Mouse (Mus musculus): ENCODE results near the gene Lctl. TPM values are rescaled to one million over a fixed set of nuclear protein-coding genes. Genes with fewer than 3 reads are reported as not detected.
A peak's percentile ranks its signal among the peaks of the same experiment; 100 is the strongest.

Lctl gene
- not detected for total RNA-seq (2018; cell fraction: chromatin; rRNA removed)
- total RNA-seq (2018; cell fraction: cytosol; rRNA removed): not detected
- not detected for total RNA-seq (2018; cell fraction: nucleus; rRNA removed)
- polyA plus RNA-seq (2018): not detected in 3 replicates

- Histone ChIP-seq H3K79me2 (ENCODE audit: inconsistent target) (no peaks in the 10 kb centered on the region), H3K27ac (no peak within 1 kb of the TSS), H3K36me3 (ENCODE audit: inconsistent target) (no peaks in the 10 kb centered on the region), H3K4me3 (ENCODE audit: inconsistent target) (no peak within 1 kb of the TSS)
- WGBS (ENCODE audit: missing documents): 95% methylated on average over 3 of the region's 3 CpGs
Observed at GRCm38 (mm10) chr9:64116876-64117275, at the start of gene Lctl. Lctl (plus strand) TSS chr9:64117147.

- no peak overlapping the region for H3K27ac ChIP-seq
- H3K36me3 ChIP-seq (ENCODE audit: inconsistent target): no peaks in the 10 kb centered on the region
- no peaks in the 10 kb centered on the region for H3K79me2 ChIP-seq (ENCODE audit: inconsistent target)
- WGBS (ENCODE audit: missing documents): 100% methylated on average over 5 of the region's 5 CpGs
- no peak overlapping the region for H3K4me3 ChIP-seq (ENCODE audit: inconsistent target)
Observed at GRCm38 (mm10) chr9:64067787-64068186, 49.2 kb upstream of the Lctl start.

GRCm38 (mm10) chr9:64068571-64068970 lies 48.4 kb upstream of the Lctl start:
- 100% methylated on average over 1 of the region's 1 CpGs for WGBS (ENCODE audit: missing documents)
- no peak overlapping the region for H3K27ac ChIP-seq

GRCm38 (mm10) chr9:64069131-64069530 lies 47.8 kb upstream of the Lctl start:
- no peaks in the 10 kb centered on the region for H3K79me2 ChIP-seq (ENCODE audit: inconsistent target)
- no peak overlapping the region for H3K27ac ChIP-seq
- H3K4me3 ChIP-seq (ENCODE audit: inconsistent target): no peak overlapping the region
- WGBS (ENCODE audit: missing documents): 85% methylated on average over 5 of the region's 5 CpGs
- no peaks in the 10 kb centered on the region for H3K36me3 ChIP-seq (ENCODE audit: inconsistent target)

More at GRCm38 (mm10) chr9:64068571-64068970, 48.4 kb upstream of the Lctl start:
- Histone ChIP-seq H3K36me3 (ENCODE audit: inconsistent target) (no peaks in the 10 kb centered on the region), H3K4me3 (ENCODE audit: inconsistent target) (no peak overlapping the region), H3K79me2 (ENCODE audit: inconsistent target) (no peaks in the 10 kb centered on the region)

- no peak overlapping the region for H3K4me3 ChIP-seq (ENCODE audit: inconsistent target)
- 92% methylated on average over 4 of the region's 5 CpGs for WGBS (ENCODE audit: missing documents)
- H3K27ac ChIP-seq: no peak overlapping the region
Observed at GRCm38 (mm10) chr9:64070674-64071073, 46.3 kb upstream of the Lctl start.

GRCm38 (mm10) chr9:64074831-64075230 lies 42.1 kb upstream of the Lctl start:
- Histone ChIP-seq H3K36me3 (ENCODE audit: inconsistent target) (no peaks in the 10 kb centered on the region), H3K27ac (no peak overlapping the region), H3K4me3 (ENCODE audit: inconsistent target) (no peak overlapping the region), H3K79me2 (ENCODE audit: inconsistent target) (no peaks in the 10 kb centered on the region)
- WGBS (ENCODE audit: missing documents): 96% methylated on average over 8 of the region's 8 CpGs

More at GRCm38 (mm10) chr9:64070674-64071073, 46.3 kb upstream of the Lctl start:
- Histone ChIP-seq H3K36me3 (ENCODE audit: inconsistent target) (no peaks in the 10 kb centered on the region), H3K79me2 (ENCODE audit: inconsistent target) (no peaks in the 10 kb centered on the region)

GRCm38 (mm10) chr9:64076412-64076811 lies 40.5 kb upstream of the Lctl start:
- Histone ChIP-seq H3K27ac (no peak overlapping the region), H3K79me2 (ENCODE audit: inconsistent target) (no peaks in the 10 kb centered on the region), H3K4me3 (ENCODE audit: inconsistent target) (no peak overlapping the region), H3K36me3 (ENCODE audit: inconsistent target) (no peaks in the 10 kb centered on the region)
- WGBS (ENCODE audit: missing documents): 92% methylated on average over 2 of the region's 2 CpGs

- Histone ChIP-seq H3K36me3 (ENCODE audit: inconsistent target) (no peaks in the 10 kb centered on the region), H3K27ac (no peak overlapping the region), H3K79me2 (ENCODE audit: inconsistent target) (no peaks in the 10 kb centered on the region), H3K4me3 (ENCODE audit: inconsistent target) (no peak overlapping the region)
- 36% methylated on average over 7 of the region's 7 CpGs for WGBS (ENCODE audit: missing documents)
Observed at GRCm38 (mm10) chr9:64078386-64078792, 38.6 kb upstream of the Lctl start.

- Histone ChIP-seq H3K36me3 (ENCODE audit: inconsistent target) (no peaks in the 10 kb centered on the region), H3K4me3 (ENCODE audit: inconsistent target) (no peak overlapping the region), H3K79me2 (ENCODE audit: inconsistent target) (no peaks in the 10 kb centered on the region), H3K27ac (no peak overlapping the region)
- 78% methylated on average over 5 of the region's 6 CpGs for WGBS (ENCODE audit: missing documents)
Observed at GRCm38 (mm10) chr9:64079922-64080321, 37.0 kb upstream of the Lctl start.

- Histone ChIP-seq H3K79me2 (ENCODE audit: inconsistent target) (no peaks in the 10 kb centered on the region), H3K27ac (no peak overlapping the region), H3K4me3 (ENCODE audit: inconsistent target) (no peak overlapping the region), H3K36me3 (ENCODE audit: inconsistent target) (no peaks in the 10 kb centered on the region)
- 58% methylated on average over 7 of the region's 7 CpGs for WGBS (ENCODE audit: missing documents)
Observed at GRCm38 (mm10) chr9:64084231-64084630, 32.7 kb upstream of the Lctl start.

- no peaks in the 10 kb centered on the region for H3K36me3 ChIP-seq (ENCODE audit: inconsistent target)
- H3K27ac ChIP-seq: no peak overlapping the region
- H3K79me2 ChIP-seq (ENCODE audit: inconsistent target): no peaks in the 10 kb centered on the region
- 32% methylated on average over 47 of the region's 49 CpGs for WGBS (ENCODE audit: missing documents)
- no peak overlapping the region for H3K4me3 ChIP-seq (ENCODE audit: inconsistent target)
Observed at GRCm38 (mm10) chr9:64084661-64085399, 32.1 kb upstream of the Lctl start.

GRCm38 (mm10) chr9:64085976-64086375 lies 31.0 kb upstream of the Lctl start:
- Histone ChIP-seq H3K27ac (no peak overlapping the region), H3K4me3 (ENCODE audit: inconsistent target) (no peak overlapping the region), H3K36me3 (ENCODE audit: inconsistent target) (no peaks in the 10 kb centered on the region), H3K79me2 (ENCODE audit: inconsistent target) (no peaks in the 10 kb centered on the region)
- WGBS (ENCODE audit: missing documents): 91% methylated on average over 2 of the region's 2 CpGs

GRCm38 (mm10) chr9:64086543-64086942 lies 30.4 kb upstream of the Lctl start:
- WGBS (ENCODE audit: missing documents): 56% methylated on average over 6 of the region's 6 CpGs
- Histone ChIP-seq H3K4me3 (ENCODE audit: inconsistent target) (no peak overlapping the region), H3K36me3 (ENCODE audit: inconsistent target) (no peaks in the 10 kb centered on the region), H3K27ac (no peak overlapping the region), H3K79me2 (ENCODE audit: inconsistent target) (no peaks in the 10 kb centered on the region)

- Histone ChIP-seq H3K4me3 (ENCODE audit: inconsistent target) (no peak overlapping the region), H3K36me3 (ENCODE audit: inconsistent target) (no peaks in the 10 kb centered on the region), H3K27ac (no peak overlapping the region), H3K79me2 (ENCODE audit: inconsistent target) (no peaks in the 10 kb centered on the region)
- WGBS (ENCODE audit: missing documents): 63% methylated on average over 5 of the region's 5 CpGs
Observed at GRCm38 (mm10) chr9:64087461-64088235, 29.3 kb upstream of the Lctl start.

- Histone ChIP-seq H3K79me2 (ENCODE audit: inconsistent target) (no peaks in the 10 kb centered on the region), H3K4me3 (ENCODE audit: inconsistent target) (no peak overlapping the region), H3K27ac (peak overlapping the region; percentile 95), H3K36me3 (ENCODE audit: inconsistent target) (no peaks in the 10 kb centered on the region)
- WGBS (ENCODE audit: missing documents): 91% methylated on average over 7 of the region's 7 CpGs
Observed at GRCm38 (mm10) chr9:64088346-64088745, 28.6 kb upstream of the Lctl start.
